11 mouse cellular contexts compared by ENCODE assay signal in the genomic region with DNA sequence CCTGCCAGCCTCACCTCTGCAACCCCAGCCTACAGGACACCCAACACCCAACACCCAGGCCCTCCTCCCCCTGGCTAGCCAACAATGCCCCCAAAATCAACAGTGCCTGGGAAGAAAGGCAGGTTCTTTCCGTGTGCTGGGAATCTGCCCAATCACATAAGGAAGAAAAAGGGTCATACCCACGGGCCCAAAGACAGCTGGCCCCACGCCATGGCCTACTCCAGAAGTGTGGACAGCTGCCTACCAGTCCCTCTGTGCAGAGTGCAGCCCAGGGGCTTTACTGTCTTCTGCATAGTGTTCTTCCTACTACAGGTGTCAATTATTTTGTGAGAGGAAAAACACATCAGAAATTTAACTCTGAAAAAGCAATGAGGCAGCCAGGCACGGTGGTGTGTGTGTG. TPM values are rescaled to one million over a fixed set of nuclear protein-coding genes. Genes with fewer than 3 reads are reported as not detected.
"Had no signal": no experiment of that assay in that cellular context is flagged by ENCODE, and none has a peak within 500 bp of the region (broad histone marks: within the 10 kb centered on the region; RNA-seq: fewer than 3 reads in every experiment).

No protein-coding gene starts in this region.

- DNase-seq: lung, adult 18-20 months; lung, embryonic 14.5 days; lung, postnatal 10 days; lung, postnatal 4 days; midbrain, embryonic 14.5 days; right cerebral cortex, postnatal 25 days; thymus, adult 2 months; thymus, postnatal 25 days; thymus, postnatal 4 days had no signal

RNA-seq across cellular contexts. Expression of a gene that starts 12.1 kb away (rescaled TPM):
- total RNA-seq: megakaryocyte, adult 5-6 weeks; megakaryocyte-erythroid progenitor cell, adult 5-6 weeks had no signal
